Mouse (Mus musculus) olfactory bulb, adult 2 months (tissue): Measurements from ENCODE around the gene Bnc1.

Experiments used
- CTCF ChIP-seq: fragments of 200-500 bp; IDR thresholded peaks from 2 replicates; pipeline ENCODE4 v1.5.1; 2012; ENCODE audit warnings: low read depth, mild to moderate bottlenecking, low read length, moderate library complexity; ENCODE audit not compliant: insufficient read depth
- POLR2A ChIP-seq: fragments of 200-500 bp; IDR thresholded peaks from 2 replicates; pipeline ENCODE4 v1.6.1; 2012; ENCODE audit warnings: mild to moderate bottlenecking, low read depth, low read length, moderate library complexity; ENCODE audit not compliant: insufficient read depth

DNA sequence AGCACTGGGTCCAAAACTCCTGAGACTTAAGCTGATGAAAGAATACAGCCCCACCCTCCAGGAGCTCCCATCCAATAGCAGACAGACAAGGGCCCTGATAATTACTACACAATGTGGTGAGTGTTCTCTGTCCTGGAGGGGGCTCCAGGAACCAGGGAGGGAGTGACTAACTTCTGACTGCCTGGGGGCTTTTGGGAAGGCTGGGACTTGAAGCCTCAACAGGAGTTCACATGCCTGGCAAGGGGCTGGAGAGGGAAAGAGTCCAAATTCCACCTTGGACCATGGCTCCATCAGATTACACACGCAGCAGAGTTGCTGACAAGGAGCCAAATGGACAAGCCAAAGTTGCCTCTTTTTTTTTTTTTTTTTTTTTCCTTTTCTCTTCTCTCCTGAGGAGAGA is 41.3 kb upstream of the Bnc1 start:
- no peak for TF ChIP-seq POLR2A
- no peak for TF ChIP-seq CTCF
